Mouse (Mus musculus) CH12.LX (cell line): ENCODE data around the gene Rtn4rl1. TPM values are rescaled to one million over a fixed set of nuclear protein-coding genes. Genes with fewer than 3 reads are reported as not detected.

Experiments used
- DNase-seq: peaks from one replicate; pipeline ENCODE4 v3.0.0-alpha.2; 2013; ENCODE audit errors: extremely low read depth
- H3K27ac ChIP-seq: 2 replicates; pipeline ENCODE4 v1.5.1; 2012; ENCODE audit warnings: low read depth, mild to moderate bottlenecking, control low read depth, moderate library complexity; ENCODE audit not compliant: insufficient read depth
- H3K27me3 ChIP-seq: replicated peaks from 2 replicates; pipeline ENCODE3; 2012; ENCODE audit warnings: inconsistent platforms
- H3K36me3 ChIP-seq, 2 experiments: replicated peaks in 1 of 2; 2 replicates each; pipeline versions ENCODE3 to v1.6.1; 2012; ENCODE audit warnings: inconsistent platforms in 1 of 2, low read length in 1 of 2, mild to moderate bottlenecking in 1 of 2, mixed read lengths in 1 of 2, moderate library complexity in 1 of 2; ENCODE audit not compliant: control insufficient read depth in 1 of 2, insufficient read depth in 1 of 2
- H3K4me1 ChIP-seq, 2 experiments: 2 replicates each; pipeline ENCODE4 v1.6.1; 2012; ENCODE audit warnings: inconsistent platforms in 1 of 2, moderate library complexity in 1 of 2; ENCODE audit not compliant: insufficient read depth in 2 of 2, control insufficient read depth in 1 of 2
- H3K4me2 ChIP-seq: 2 replicates; pipeline ENCODE4 v1.6.1; 2012; ENCODE audit warnings: low read depth, mild to moderate bottlenecking, control low read depth; ENCODE audit not compliant: poor library complexity, insufficient read depth, severe bottlenecking
- H3K4me3 ChIP-seq, 3 experiments: fragments of 150-350 bp in 1 of 3; sonication (generic) in 1 of 3; replicated peaks in 1 of 3; 2 replicates each; pipeline versions ENCODE3 to v1.5.1; 2011 to 2012; ENCODE audit warnings: low read depth in 2 of 3, low read length in 2 of 3, mild to moderate bottlenecking in 2 of 3, moderate library complexity in 2 of 3, control low read depth in 1 of 3, improper control_type of control experiment in 1 of 3, inconsistent platforms in 1 of 3, mixed read lengths in 1 of 3; ENCODE audit not compliant: poor library complexity in 1 of 3
- H3K79me2 ChIP-seq: replicated peaks from 2 replicates; pipeline ENCODE4 v1.6.1; 2012; ENCODE audit warnings: mild to moderate bottlenecking, moderate library complexity; ENCODE audit not compliant: control insufficient read depth, poor library complexity, insufficient read depth, severe bottlenecking; ENCODE audit errors: extremely low read depth
- H3K9ac ChIP-seq: 2 replicates; pipeline ENCODE4 v1.6.1; 2012; ENCODE audit warnings: low read depth, mild to moderate bottlenecking, control low read depth, moderate library complexity; ENCODE audit not compliant: insufficient read depth
- H3K9me3 ChIP-seq: replicated peaks from 2 replicates; pipeline ENCODE3; 2012; ENCODE audit warnings: low read length, inconsistent platforms, mixed read lengths
- CHD1 ChIP-seq: IDR thresholded peaks from 2 replicates; pipeline ENCODE4 v1.6.1; 2012; ENCODE audit warnings: low read depth, low read length, improper control_type of control experiment, inconsistent platforms
- CHD2 ChIP-seq: IDR thresholded peaks from 2 replicates; pipeline ENCODE4 v1.6.1; 2011; ENCODE audit warnings: low read length, improper control_type of control experiment
- ELF1 ChIP-seq: IDR thresholded peaks from 2 replicates; pipeline ENCODE4 v1.6.1; 2014; ENCODE audit warnings: low read depth, mild to moderate bottlenecking, inconsistent platforms, low read length, improper control_type of control experiment
- EP300 ChIP-seq: IDR thresholded peaks from 2 replicates; pipeline ENCODE4 v1.6.1; 2011; ENCODE audit warnings: low read length, improper control_type of control experiment
- IRF4 ChIP-seq: IDR thresholded peaks from 2 replicates; pipeline ENCODE4 v1.6.1; 2014; ENCODE audit warnings: low read depth, mild to moderate bottlenecking, inconsistent platforms, low read length, improper control_type of control experiment
- MAZ ChIP-seq: IDR thresholded peaks from 2 replicates; pipeline ENCODE4 v1.6.1; 2012; ENCODE audit warnings: low read depth, mild to moderate bottlenecking, inconsistent platforms, low read length, improper control_type of control experiment, moderate library complexity
- MXI1 ChIP-seq: IDR thresholded peaks from 2 replicates; pipeline ENCODE4 v1.6.1; 2011; ENCODE audit warnings: mild to moderate bottlenecking, low read depth, low read length, improper control_type of control experiment
- PAX5 ChIP-seq: IDR thresholded peaks from 2 replicates; pipeline ENCODE4 v1.6.1; 2012; ENCODE audit warnings: low read length, inconsistent platforms, mixed read lengths
- RAD21 ChIP-seq: IDR thresholded peaks from 2 replicates; pipeline ENCODE4 v1.6.1; 2011; ENCODE audit warnings: low read depth, mild to moderate bottlenecking, low read length, improper control_type of control experiment, moderate library complexity
- SMC3 ChIP-seq: IDR thresholded peaks from 2 replicates; pipeline ENCODE4 v1.6.1; 2011; ENCODE audit warnings: low read depth, low read length, improper control_type of control experiment
- TCF12 ChIP-seq: IDR thresholded peaks from 2 replicates; pipeline ENCODE4 v1.6.1; 2014; ENCODE audit warnings: low read depth, mild to moderate bottlenecking, inconsistent platforms, low read length, improper control_type of control experiment
- ZMIZ1 ChIP-seq: IDR thresholded peaks from 2 replicates; pipeline ENCODE4 v1.6.1; 2012; ENCODE audit warnings: low read depth, mild to moderate bottlenecking, inconsistent platforms, low read length, improper control_type of control experiment
- dilution Hi-C: fragments of 300-500 bp; cut with MboI; formaldehyde crosslinking; loops from 2 replicates; pipeline ENCODE4 v1.14.3; 2020; ENCODE audit warnings: low sequenced_read_pairs; ENCODE audit not compliant: extremely low pct_unique_long_range_greater_than_20kb, extremely low pct_ligation_motif_present
- in situ Hi-C: fragments of 300-500 bp; cut with MboI; formaldehyde crosslinking; loops from 3 replicates; pipeline ENCODE4 v1.14.3; 2019; ENCODE audit warnings: low sequenced_read_pairs, low pct_ligation_motif_present, low pct_unique_long_range_greater_than_20kb, mixed read lengths
- polyA plus RNA-seq: library from polyadenylated mRNA; unstranded; fragments of >175 nt; gene quantifications from 2 replicates; pipeline ENCODE4 v1.2.1, GENCODE M21; 2012; ENCODE audit warnings: low read depth; ENCODE audit not compliant: insufficient read length
- total RNA-seq, 2 experiments: library from RNA; depleted of rRNA; stranded (reverse); fragments of 300-350 nt in 1 of 2; fragments of >200 nt in 1 of 2; gene quantifications; 2 replicates each; pipeline ENCODE4 v1.2.3; 2012 to 2014

Gene Rtn4rl1
- 0.04 TPM in 2 replicates for total RNA-seq (2012; rRNA removed)
- 0.08 TPM in 1 of 2 replicates, not detected in the other for total RNA-seq (2014; rRNA removed)
- 0.09 and 0.11 TPM in 2 replicates for polyA plus RNA-seq

GRCm38 (mm10) chr11:75193256-75194071 lies at the start of gene Rtn4rl1:
Gene Rtn4rl1 (plus strand): TSS chr11:75193783.
- H3K4me2 ChIP-seq = peak within 1 kb of the TSS; percentile 89
- peaks cover 57% of the 10 kb centered on the region for H3K27me3 ChIP-seq
- dilution Hi-C loops (no loop called here), in situ Hi-C loops (loop anchor here (5.0 kb wide), 2 partner anchors 34 to 94 kb away; no protein-coding TSS in a partner anchor)
- H3K4me1 ChIP-seq = peaks cover 22 to 49% of the 10 kb centered on the region in 2 experiments
- peak within 1 kb of the TSS in 1 of 3 experiments; percentile 57 for H3K4me3 ChIP-seq
- peaks cover 0 to 2% of the 10 kb centered on the region in 2 experiments for H3K36me3 ChIP-seq
- no peak for DNase-seq
- peak; percentile 59; the same call in 1 of the 2 replicates for TF ChIP-seq MAZ
- no peak for TF ChIP-seq RAD21
- no peak within 1 kb of the TSS for H3K27ac ChIP-seq
- H3K79me2 ChIP-seq = peaks cover 17% of the 10 kb centered on the region
- H3K9ac ChIP-seq = no peak within 1 kb of the TSS
- H3K9me3 ChIP-seq = peaks cover 8% of the 10 kb centered on the region

GRCm38 (mm10) chr11:75145841-75146240 lies 47.7 kb upstream of the Rtn4rl1 start:
- dilution Hi-C loops (no loop called here), in situ Hi-C loops (no loop called here)
- Histone ChIP-seq H3K4me2 (no peak overlapping the region), H3K9me3 (no peaks in the 10 kb centered on the region), H3K4me3 (no peak overlapping the region), H3K36me3 (peaks cover 28 to 89% of the 10 kb centered on the region in 2 experiments), H3K27me3 (no peaks in the 10 kb centered on the region), H3K4me1 (peaks cover 8 to 35% of the 10 kb centered on the region in 2 experiments), H3K9ac (no peak overlapping the region), H3K79me2 (no peaks in the 10 kb centered on the region), H3K27ac (no peak overlapping the region)
- TF ChIP-seq CHD1 (no peak), PAX5 (no peak), SMC3 (no peak), TCF12 (no peak), EP300 (no peak), ZMIZ1 (no peak), ELF1 (no peak), MXI1 (no peak), IRF4 (no peak), CHD2 (no peak)
- no peak for DNase-seq
